Mouse (Mus musculus) hindbrain, embryonic 13.5 days (tissue): ENCODE data around the gene Olfr31. TPM values are rescaled to one million over a fixed set of nuclear protein-coding genes. Genes with fewer than 3 reads are reported as not detected.
A peak's percentile ranks its signal among the peaks of the same experiment; 100 is the strongest.

Experiments
- ATAC-seq: fragments of 200-750 bp; cut with Nextera tagmentation; 2 replicates; pipeline ENCODE4 v1.8.0; 2017; ENCODE audit warnings: moderate TSS enrichment; ENCODE audit not compliant: low FRiP score
- H3K27ac ChIP-seq: fragments of 300-500 bp; sonication (generic); 2 replicates; pipeline ENCODE4 v1.5.1; 2015; ENCODE audit warnings: inconsistent platforms, mild to moderate bottlenecking, moderate library complexity
- H3K27me3 ChIP-seq: fragments of 300-500 bp; sonication (generic); 2 replicates; pipeline ENCODE4 v1.6.1; 2015; ENCODE audit warnings: mild to moderate bottlenecking, inconsistent platforms
- H3K36me3 ChIP-seq: fragments of 300-500 bp; sonication (generic); 2 replicates; pipeline ENCODE4 v1.6.1; 2015; ENCODE audit warnings: mild to moderate bottlenecking, inconsistent platforms
- H3K4me1 ChIP-seq: fragments of 300-500 bp; sonication (generic); replicated peaks from 2 replicates; pipeline ENCODE4 v1.6.1; 2015; ENCODE audit warnings: inconsistent platforms
- H3K4me2 ChIP-seq: fragments of 300-500 bp; sonication (generic); 2 replicates; pipeline ENCODE4 v1.6.1; 2015; ENCODE audit warnings: inconsistent platforms, mild to moderate bottlenecking, moderate library complexity
- H3K4me3 ChIP-seq: fragments of 300-500 bp; sonication (generic); 2 replicates; pipeline ENCODE4 v1.5.1; 2015; ENCODE audit warnings: mild to moderate bottlenecking, inconsistent platforms
- H3K9ac ChIP-seq: fragments of 300-500 bp; sonication (generic); 2 replicates; pipeline ENCODE4 v1.6.1; 2015; ENCODE audit warnings: mild to moderate bottlenecking, inconsistent platforms
- H3K9me3 ChIP-seq: fragments of 300-500 bp; sonication (generic); 2 replicates; pipeline ENCODE4 v1.6.1; 2016; ENCODE audit warnings: inconsistent platforms
- WGBS: fragments of 180-500 bp; shearing (Covaris S2); methylation state at CpG from one replicate; pipeline ENCODE4 v1.1.7; 2015; 5-methylcytosine and 5-hydroxymethylcytosine counted together
- polyA plus RNA-seq: library from polyadenylated mRNA; unstranded; fragments of >200 nt; fragmentation: Nextera tagmentation; extraction: Ambion mirVana; gene quantifications from 2 replicates; pipeline ENCODE4 v1.2.1, GENCODE M21; 2015

The Olfr31 gene
- polyA plus RNA-seq, 1 experiment from 2014 or later: 0.12 TPM

GRCm38 (mm10) chr14:14349485-14350262 lies 27.0 kb downstream of the Olfr31 start:
- H3K4me1 ChIP-seq: 0 out of 2 replicates have a peak, but pooled peaks cover 6% of the 10 kb centered on the region
- no peak overlapping the region for H3K4me2 ChIP-seq
- H3K9me3 ChIP-seq: peaks cover 33% of the 10 kb centered on the region
- no peak overlapping the region for H3K4me3 ChIP-seq
- no peak overlapping the region for H3K27ac ChIP-seq
- no peaks in the 10 kb centered on the region for H3K36me3 ChIP-seq
- 95% methylated on average over 20 of the region's 20 CpGs for WGBS
- H3K27me3 ChIP-seq: no peaks in the 10 kb centered on the region
- no peak for ATAC-seq
- no peak overlapping the region for H3K9ac ChIP-seq

- Histone ChIP-seq H3K4me2 (no peak overlapping the region), H3K27me3 (no peaks in the 10 kb centered on the region), H3K36me3 (no peaks in the 10 kb centered on the region), H3K9me3 (peaks cover 33% of the 10 kb centered on the region), H3K27ac (no peak overlapping the region), H3K4me3 (no peak overlapping the region), H3K9ac (no peak overlapping the region), H3K4me1 (0 out of 2 replicates have a peak, but pooled peaks cover 6% of the 10 kb centered on the region)
- WGBS: 93% methylated on average over 29 of the region's 29 CpGs
- ATAC-seq: no peak
Measured at GRCm38 (mm10) chr14:14350263-14351147, 27.9 kb downstream of the Olfr31 start.

GRCm38 (mm10) chr14:14351148-14351455 lies 28.5 kb downstream of the Olfr31 start:
- WGBS: 98% methylated on average over 7 of the region's 7 CpGs
- Histone ChIP-seq H3K4me3 (no peak overlapping the region), H3K9me3 (peaks cover 33% of the 10 kb centered on the region), H3K36me3 (no peaks in the 10 kb centered on the region), H3K4me1 (0 out of 2 replicates have a peak, but pooled peaks cover 6% of the 10 kb centered on the region), H3K27ac (no peak overlapping the region), H3K27me3 (no peaks in the 10 kb centered on the region), H3K9ac (no peak overlapping the region), H3K4me2 (no peak overlapping the region)
- ATAC-seq: no peak

DNA sequence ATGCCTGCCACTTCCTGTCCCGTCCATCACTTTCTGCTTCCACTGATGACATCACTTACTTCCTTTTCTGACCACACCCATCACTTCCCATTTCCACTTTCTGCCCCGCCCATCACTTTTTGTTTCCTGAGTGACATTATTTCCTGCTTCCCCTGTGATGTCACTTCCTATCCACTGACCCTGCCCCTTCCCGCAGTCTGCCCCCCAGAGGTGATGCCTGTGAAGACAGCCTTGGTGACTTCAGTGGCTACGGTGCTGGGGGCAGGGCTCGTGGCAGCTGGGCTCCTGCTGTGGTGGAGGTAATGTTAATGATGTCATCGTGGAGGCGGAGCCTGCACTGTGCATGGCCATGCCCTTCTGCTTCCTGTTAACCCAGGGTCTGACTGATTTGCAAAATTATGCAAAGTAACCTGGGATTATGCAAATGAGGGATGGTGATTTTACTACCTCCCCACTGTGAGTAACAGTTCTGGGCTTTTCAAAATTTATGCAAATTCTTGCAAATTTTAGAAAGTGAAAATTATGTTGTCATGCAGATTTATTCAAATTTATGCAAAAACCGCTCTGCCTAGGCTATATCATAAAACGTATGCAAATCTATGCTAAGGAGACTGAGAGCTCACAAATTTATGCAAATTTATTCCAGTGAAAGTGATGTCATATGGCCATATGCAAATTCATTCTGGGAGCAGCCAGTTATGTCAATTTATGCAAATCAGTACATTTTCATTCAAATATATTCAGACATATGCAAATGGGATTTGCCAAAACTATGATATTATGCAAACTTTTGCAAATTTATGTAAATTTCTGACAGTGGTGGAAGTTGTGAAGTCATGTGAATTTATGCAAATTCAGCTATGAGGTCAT lies 29.3 kb downstream of the Olfr31 start:
- Histone ChIP-seq H3K9me3 (peaks cover 33% of the 10 kb centered on the region), H3K4me1 (0 out of 2 replicates have a peak, but pooled peaks cover under 1% of the 10 kb centered on the region), H3K4me3 (no peak overlapping the region), H3K4me2 (no peak overlapping the region), H3K9ac (no peak overlapping the region), H3K27ac (no peak overlapping the region), H3K27me3 (no peaks in the 10 kb centered on the region), H3K36me3 (no peaks in the 10 kb centered on the region)
- 79% methylated on average over 9 of the region's 9 CpGs for WGBS
- ATAC-seq: peak; percentile 18; the same call in 1 of the 2 replicates

GRCm38 (mm10) chr14:14352606-14353005 lies 30.0 kb downstream of the Olfr31 start:
- 71% methylated on average over 6 of the region's 6 CpGs for WGBS
- ATAC-seq: no peak

GRCm38 (mm10) chr14:14353081-14353732 lies 30.6 kb downstream of the Olfr31 start:
- no peak for ATAC-seq
- Histone ChIP-seq H3K4me3 (no peak overlapping the region), H3K36me3 (no peaks in the 10 kb centered on the region), H3K27me3 (no peaks in the 10 kb centered on the region), H3K9me3 (peaks cover 23% of the 10 kb centered on the region), H3K27ac (no peak overlapping the region), H3K4me2 (no peak overlapping the region), H3K4me1 (no peaks in the 10 kb centered on the region), H3K9ac (no peak overlapping the region)
- WGBS: 86% methylated on average over 7 of the region's 7 CpGs

More at GRCm38 (mm10) chr14:14352606-14353005, 30.0 kb downstream of the Olfr31 start:
- Histone ChIP-seq H3K4me1 (no peaks in the 10 kb centered on the region), H3K36me3 (no peaks in the 10 kb centered on the region), H3K9me3 (peaks cover 29% of the 10 kb centered on the region), H3K27ac (no peak overlapping the region), H3K4me2 (no peak overlapping the region), H3K4me3 (no peak overlapping the region), H3K27me3 (no peaks in the 10 kb centered on the region), H3K9ac (no peak overlapping the region)

DNA sequence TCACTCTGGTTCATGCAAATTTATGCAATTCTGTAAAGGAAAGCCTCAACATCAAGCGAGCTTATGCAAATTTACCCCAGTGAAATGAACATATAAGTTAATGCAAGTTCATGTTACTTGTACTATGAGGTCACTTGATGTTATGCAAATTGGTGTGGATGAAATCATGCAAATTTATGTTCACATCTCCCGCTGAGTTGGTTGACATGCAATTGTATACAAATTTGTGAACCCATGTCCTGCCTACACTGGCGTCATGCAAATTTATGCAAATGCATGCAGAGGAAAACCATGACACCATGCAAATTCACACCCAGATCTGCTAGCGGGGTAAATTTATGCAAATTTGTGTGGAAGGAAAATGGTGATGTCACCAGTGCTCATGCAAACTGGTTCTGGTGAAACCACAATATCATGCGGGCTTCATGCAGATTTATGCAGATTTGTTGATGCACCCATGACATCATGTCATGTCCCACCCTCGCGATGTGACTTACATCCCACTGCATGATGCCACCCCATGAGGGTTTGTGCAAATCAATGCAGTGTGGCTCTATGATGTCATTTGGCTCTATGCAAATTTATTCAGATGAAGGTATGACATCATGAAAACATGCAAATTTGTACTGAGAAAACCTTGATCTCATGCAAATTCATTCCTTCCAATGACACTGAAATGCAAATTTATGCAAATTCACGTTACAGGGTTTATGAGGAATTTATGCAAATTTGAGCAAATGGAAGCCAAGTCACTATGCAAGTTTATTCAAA lies 31.3 kb downstream of the Olfr31 start:
- Histone ChIP-seq H3K27me3 (no peaks in the 10 kb centered on the region), H3K9ac (no peak overlapping the region), H3K4me3 (no peak overlapping the region), H3K27ac (no peak overlapping the region), H3K9me3 (peaks cover 18% of the 10 kb centered on the region), H3K4me2 (no peak overlapping the region), H3K36me3 (no peaks in the 10 kb centered on the region), H3K4me1 (no peaks in the 10 kb centered on the region)
- WGBS: 65% methylated on average over 8 of the region's 8 CpGs
- peak; percentile 11; the same call in 1 of the 2 replicates for ATAC-seq

GRCm38 (mm10) chr14:14354511-14355359 lies 32.1 kb downstream of the Olfr31 start:
- no peak overlapping the region for H3K27ac ChIP-seq

GRCm38 (mm10) chr14:14355360-14355646 lies 32.7 kb downstream of the Olfr31 start:
- WGBS: 98% methylated on average over 8 of the region's 8 CpGs
- Histone ChIP-seq H3K9me3 (peaks cover 4% of the 10 kb centered on the region), H3K4me2 (no peak overlapping the region), H3K27ac (no peak overlapping the region), H3K9ac (no peak overlapping the region), H3K4me3 (no peak overlapping the region), H3K27me3 (no peaks in the 10 kb centered on the region), H3K36me3 (no peaks in the 10 kb centered on the region), H3K4me1 (no peaks in the 10 kb centered on the region)
- ATAC-seq: peak; percentile 29

More at GRCm38 (mm10) chr14:14354511-14355359, 32.1 kb downstream of the Olfr31 start:
- H3K9ac ChIP-seq: no peak overlapping the region
- H3K27me3 ChIP-seq: no peaks in the 10 kb centered on the region
- no peaks in the 10 kb centered on the region for H3K4me1 ChIP-seq
- H3K36me3 ChIP-seq: no peaks in the 10 kb centered on the region
- no peak overlapping the region for H3K4me3 ChIP-seq
- H3K4me2 ChIP-seq: no peak overlapping the region
- ATAC-seq: peak; percentile 68
- WGBS: 63% methylated on average over 13 of the region's 13 CpGs
- H3K9me3 ChIP-seq: peaks cover 10% of the 10 kb centered on the region
